Mouse (Mus musculus) thymus, postnatal 25 days (tissue): ENCODE data around the gene Mettl5.

Experiments
- DNase-seq: peaks from one replicate; pipeline ENCODE4 v3.0.0; 2022

Gene Mettl5

GRCm38 (mm10) chr2:69851427-69852058 is 33.9 kb downstream of the Mettl5 start:
- DNase-seq: no peak

GRCm38 (mm10) chr2:69849215-69849614 is 36.2 kb downstream of the Mettl5 start:
- no peak for DNase-seq

GRCm38 (mm10) chr2:69840261-69840660 is 45.2 kb downstream of the Mettl5 start:
- no peak for DNase-seq

GRCm38 (mm10) chr2:69838707-69839106 is 46.7 kb downstream of the Mettl5 start:
- DNase-seq: no peak

GRCm38 (mm10) chr2:69837996-69838395 is 47.4 kb downstream of the Mettl5 start:
- DNase-seq: no peak

- no peak for DNase-seq
Observed at GRCm38 (mm10) chr2:69837244-69837967, 48.0 kb downstream of the Mettl5 start.

GRCm38 (mm10) chr2:69830116-69830515 is 55.3 kb downstream of the Mettl5 start:
- DNase-seq: no peak

- DNase-seq: no peak
Observed at GRCm38 (mm10) chr2:69829680-69830079, 55.7 kb downstream of the Mettl5 start.

- no peak for DNase-seq
Observed at GRCm38 (mm10) chr2:69828031-69828430, 57.4 kb downstream of the Mettl5 start.

- DNase-seq: no peak
Observed at GRCm38 (mm10) chr2:69826380-69826779, 59.0 kb downstream of the Mettl5 start.

GRCm38 (mm10) chr2:69825898-69826297 is 59.5 kb downstream of the Mettl5 start:
- DNase-seq: no peak

- DNase-seq: peak; percentile 21
Observed at GRCm38 (mm10) chr2:69823129-69823677, 62.2 kb downstream of the Mettl5 start.

- DNase-seq: peak; percentile 30
Observed at GRCm38 (mm10) chr2:69822361-69823128, 62.9 kb downstream of the Mettl5 start.

- peak; percentile 30 for DNase-seq
Observed at GRCm38 (mm10) chr2:69821711-69822110, 63.7 kb downstream of the Mettl5 start, which contains the start of gene Klhl23. TSS of gene Klhl23 (plus strand) at chr2:69821944.
